Mouse (Mus musculus): ENCODE results near the gene Gucy1a1. TPM values are rescaled to one million over a fixed set of nuclear protein-coding genes. Genes with fewer than 3 reads are reported as not detected.

Gucy1a1 gene
- 1.3 and 3.3 TPM in 2 replicates for polyA plus RNA-seq (2012; rRNA removed)

DNA sequence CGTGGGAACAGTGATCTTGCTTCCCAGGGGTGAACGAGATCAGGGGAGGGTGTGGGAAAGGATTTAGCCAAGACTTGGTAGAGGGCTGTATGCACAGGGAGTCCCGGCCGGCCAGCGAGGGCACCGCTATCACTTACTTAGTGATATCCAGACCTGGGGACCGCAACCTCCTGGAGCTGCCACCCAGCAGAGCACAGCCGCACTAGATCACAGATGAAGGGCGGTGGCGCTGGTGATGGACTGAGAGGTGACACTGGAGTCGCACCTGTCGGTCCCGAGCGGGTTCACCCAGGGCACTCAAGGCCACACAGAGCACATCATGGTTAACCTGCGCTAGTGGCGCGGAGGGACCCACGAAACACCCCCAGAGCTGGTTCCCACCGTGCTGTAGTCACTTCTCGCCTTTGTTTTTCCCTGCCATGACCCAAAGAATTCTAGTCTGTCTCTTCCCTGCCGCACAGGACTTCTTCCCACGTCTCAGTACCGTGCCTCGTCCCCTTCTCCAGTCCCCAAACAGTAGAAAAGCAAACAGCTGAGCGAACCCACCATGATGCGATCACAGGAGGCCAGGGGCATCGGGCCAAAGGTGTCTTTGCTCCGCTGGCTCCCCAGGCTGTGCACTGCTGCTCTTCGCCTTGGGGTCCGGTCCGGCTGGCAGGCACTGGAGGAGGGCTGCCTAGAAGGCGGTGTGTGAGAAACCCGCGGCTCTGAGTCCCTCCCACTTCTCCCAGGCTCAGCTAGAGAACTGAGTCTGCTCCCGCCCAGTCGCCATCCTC lies at the start of gene Gucy1a1:
Gene Gucy1a1, minus strand, starts transcription at position 664 of the 776 bp plus-strand sequence.

GRCm38 (mm10) chr3:82074201-82074851 lies 71.3 kb downstream of the Gucy1a1 start, which contains the start of gene Gucy1b1:
Gucy1b1 (minus strand) TSS chr3:82074689.

Other genes starting within 250 kb of the Gucy1a1 start
- gene Ctso, start 213.2 kb downstream of the Gucy1a1 start, polyA plus RNA-seq (2012; rRNA removed), result 0.76 and 0.93 TPM in 2 replicates
- gene Tdo2, start 169.6 kb downstream of the Gucy1a1 start, polyA plus RNA-seq (2012; rRNA removed), result 0.23 and 0.48 TPM in 2 replicates
- gene Asic5, start 163.5 kb downstream of the Gucy1a1 start, polyA plus RNA-seq (2012; rRNA removed), result not detected in 2 replicates
- 1.0 and 1.9 TPM in 2 replicates for gene Gucy1b1, start 71.1 kb downstream of the Gucy1a1 start, polyA plus RNA-seq (2012; rRNA removed)
- gene Map9, start 212.3 kb upstream of the Gucy1a1 start, polyA plus RNA-seq (2012; rRNA removed), result 0.11 and 0.21 TPM in 2 replicates